Mouse (Mus musculus) spleen, adult 10 weeks (tissue): ENCODE results near the gene Tmod1. TPM values are rescaled to one million over a fixed set of nuclear protein-coding genes. Genes with fewer than 3 reads are reported as not detected.

ENCODE experiments used
- polyA plus RNA-seq: library from polyadenylated mRNA; stranded (reverse); fragments of 350-450 nt; fragmentation: Illumina TruSeq; extraction: RNeasy Lipid Tissue Mini Kit (QIAGEN cat#74804); gene quantifications from one replicate; pipeline ENCODE4 v1.2.3, GENCODE M21; 2015; ENCODE audit warnings: low replicate concordance; ENCODE audit not compliant: insufficient read depth

Gene Tmod1
- 5.1 TPM for polyA plus RNA-seq

DNA sequence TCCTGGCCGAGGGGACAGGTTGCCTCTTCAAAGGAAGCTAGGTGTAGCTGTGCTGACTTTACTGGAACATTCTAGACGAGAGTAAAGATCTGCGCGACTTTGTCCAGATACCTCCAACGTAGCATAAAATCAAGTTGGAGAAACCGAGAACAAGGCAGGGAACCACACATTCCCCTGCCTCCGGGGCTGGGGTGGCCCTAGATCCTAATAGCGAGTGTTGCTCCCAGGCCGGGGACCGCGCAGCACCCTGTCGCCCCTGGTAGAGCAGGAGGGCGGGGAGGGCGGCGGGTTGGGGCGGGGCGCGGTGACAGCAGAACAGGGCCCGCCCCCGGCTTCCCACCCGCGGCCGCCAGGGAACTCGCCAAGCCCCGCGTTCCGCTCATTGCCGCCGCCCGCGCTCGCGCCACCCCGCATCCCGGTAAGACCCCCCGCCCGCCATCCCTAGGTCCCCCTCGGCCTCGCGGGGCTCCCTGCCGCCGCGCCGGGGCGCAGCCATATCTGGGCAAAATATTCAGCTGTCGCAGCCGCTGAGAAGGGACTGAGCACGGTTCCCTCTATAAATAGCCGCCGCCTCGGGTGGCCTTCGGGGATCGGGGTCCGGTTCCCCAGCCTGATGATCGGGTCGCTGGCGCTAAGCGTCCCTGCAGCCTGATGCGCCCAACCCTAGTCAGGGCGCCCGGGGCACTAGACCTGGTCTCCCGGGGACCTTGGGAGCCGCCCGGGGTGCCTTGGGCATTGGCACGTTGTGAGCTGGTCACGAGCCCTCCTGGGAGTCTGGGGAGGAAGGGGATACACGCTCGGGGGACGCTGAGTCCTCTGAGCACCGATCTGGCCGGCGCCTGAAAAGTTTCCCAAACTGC lies at the start of gene Tmod1:
Gene Tmod1, plus strand, starts transcription at position 44 of the 860 bp plus-strand sequence.

GRCm38 (mm10) chr4:46138287-46139222 lies 99.8 kb downstream of the Tmod1 start, which contains the start of the genes Ncbp1 and Tstd2:
Ncbp1 (plus strand) TSS chr4:46138613.
Tstd2 (minus strand) TSS chr4:46138694.

Other genes starting within 250 kb of the Tmod1 start
- gene Aldh1b1, start 239.9 kb upstream of the Tmod1 start, polyA plus RNA-seq, result 3.8 TPM
- gene Igfbpl1, start 212.0 kb upstream of the Tmod1 start, polyA plus RNA-seq, result not detected
- 14.8 TPM for gene Stra6l, start 190.3 kb upstream of the Tmod1 start, polyA plus RNA-seq
- gene Ccdc180, start 148.6 kb upstream of the Tmod1 start, polyA plus RNA-seq, result 0.41 TPM
- gene Tdrd7, start 73.6 kb upstream of the Tmod1 start, polyA plus RNA-seq, result 36.4 TPM
- gene Ncbp1, start 99.7 kb downstream of the Tmod1 start, polyA plus RNA-seq, result 61.0 TPM
- gene Tstd2, start 99.8 kb downstream of the Tmod1 start, polyA plus RNA-seq, result 34.3 TPM
- gene Xpa, start 157.4 kb downstream of the Tmod1 start, polyA plus RNA-seq, result 43.4 TPM